Mouse (Mus musculus) midbrain, embryonic 10.5 days (tissue): ENCODE data around the gene Abracl. TPM values are rescaled to one million over a fixed set of nuclear protein-coding genes. Genes with fewer than 3 reads are reported as not detected.

Experiments used
- DNase-seq: peaks from one replicate; pipeline ENCODE4 v3.0.0-alpha.2; 2017; ENCODE audit warnings: low spot score
- H3K27ac ChIP-seq: fragments of 300-500 bp; sonication (generic); replicated peaks from 2 replicates; pipeline ENCODE4 v1.5.1; 2016; ENCODE audit warnings: mild to moderate bottlenecking
- H3K27me3 ChIP-seq: fragments of 300-500 bp; sonication (generic); 2 replicates; pipeline ENCODE4 v1.6.1; 2016; ENCODE audit warnings: low read depth, mild to moderate bottlenecking; ENCODE audit not compliant: poor library complexity, severe bottlenecking
- H3K36me3 ChIP-seq: fragments of 300-500 bp; sonication (generic); 2 replicates; pipeline ENCODE4 v1.6.1; 2016; ENCODE audit warnings: mild to moderate bottlenecking, moderate library complexity
- H3K4me1 ChIP-seq: fragments of 300-500 bp; sonication (generic); 2 replicates; pipeline ENCODE4 v1.6.1; 2016
- H3K4me3 ChIP-seq: fragments of 300-500 bp; sonication (generic); 2 replicates; pipeline ENCODE4 v1.5.1; 2016; ENCODE audit warnings: mild to moderate bottlenecking, moderate library complexity
- H3K9me3 ChIP-seq: fragments of 300-500 bp; sonication (generic); replicated peaks from 2 replicates; pipeline ENCODE4 v1.6.1; 2016; ENCODE audit warnings: mild to moderate bottlenecking
- WGBS: fragments of 180-500 bp; shearing (Covaris S2); methylation state at CpG from one replicate; pipeline ENCODE4 v1.1.7; 2016; 5-methylcytosine and 5-hydroxymethylcytosine counted together
- polyA plus RNA-seq: library from polyadenylated mRNA; unstranded; fragments of >200 nt; fragmentation: Nextera tagmentation; extraction: Ambion mirVana; gene quantifications from 2 replicates; pipeline ENCODE4 v1.2.1, GENCODE M21; 2016

Abracl gene
- polyA plus RNA-seq, 1 experiment from 2014 or later: 161 TPM

DNA sequence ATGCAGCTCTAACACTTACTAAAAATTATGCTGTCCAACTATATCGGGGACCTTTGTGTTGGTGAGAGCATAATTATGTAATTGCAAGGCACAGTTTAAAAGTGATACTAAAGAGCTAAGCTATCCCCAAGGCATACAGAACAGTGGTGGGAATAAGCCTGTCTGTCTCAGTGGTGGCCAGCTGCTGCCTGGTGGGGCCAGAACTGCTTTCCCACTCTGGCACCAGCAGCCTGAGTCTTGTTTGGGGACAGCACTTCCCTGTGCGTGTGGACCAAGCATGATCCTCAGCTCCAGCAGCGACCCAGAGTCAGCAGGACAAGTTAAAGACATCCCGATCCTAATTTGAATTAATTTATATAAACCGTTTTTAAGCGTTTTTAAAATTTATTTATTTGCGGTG is 2.6 kb downstream of the Abracl start:
- 91% methylated on average over 7 of the region's 7 CpGs for WGBS
- Histone ChIP-seq H3K4me1 (peaks cover 20% of the 10 kb centered on the region), H3K4me3 (no peak overlapping the region), H3K36me3 (peaks cover 37% of the 10 kb centered on the region), H3K27me3 (no peaks in the 10 kb centered on the region), H3K27ac (0 out of 2 replicates have a peak overlapping the region, but pooled peaks have one; percentile 55), H3K9me3 (peaks cover 6% of the 10 kb centered on the region; the same call in 1 of the 2 replicates)
- no peak for DNase-seq

GRCm38 (mm10) chr10:18011761-18012160 is 11.3 kb downstream of the Abracl start:
- Histone ChIP-seq H3K36me3 (peaks cover 68% of the 10 kb centered on the region), H3K4me1 (peaks cover 7% of the 10 kb centered on the region), H3K27me3 (no peaks in the 10 kb centered on the region), H3K9me3 (no peaks in the 10 kb centered on the region; the same call in 1 of the 2 replicates), H3K4me3 (no peak overlapping the region), H3K27ac (no peak overlapping the region)
- no peak for DNase-seq
- WGBS: 88% methylated on average over 5 of the region's 5 CpGs

- H3K9me3 ChIP-seq: no peaks in the 10 kb centered on the region
- H3K36me3 ChIP-seq: peaks cover 51% of the 10 kb centered on the region
- no peak overlapping the region for H3K27ac ChIP-seq
- no peak for DNase-seq
- 90% methylated on average over 1 of the region's 1 CpGs for WGBS
- H3K4me1 ChIP-seq: peaks cover 7% of the 10 kb centered on the region
- no peak overlapping the region for H3K4me3 ChIP-seq
- H3K27me3 ChIP-seq: no peaks in the 10 kb centered on the region
Measured at GRCm38 (mm10) chr10:18009744-18010143, 13.3 kb downstream of the Abracl start.

DNA sequence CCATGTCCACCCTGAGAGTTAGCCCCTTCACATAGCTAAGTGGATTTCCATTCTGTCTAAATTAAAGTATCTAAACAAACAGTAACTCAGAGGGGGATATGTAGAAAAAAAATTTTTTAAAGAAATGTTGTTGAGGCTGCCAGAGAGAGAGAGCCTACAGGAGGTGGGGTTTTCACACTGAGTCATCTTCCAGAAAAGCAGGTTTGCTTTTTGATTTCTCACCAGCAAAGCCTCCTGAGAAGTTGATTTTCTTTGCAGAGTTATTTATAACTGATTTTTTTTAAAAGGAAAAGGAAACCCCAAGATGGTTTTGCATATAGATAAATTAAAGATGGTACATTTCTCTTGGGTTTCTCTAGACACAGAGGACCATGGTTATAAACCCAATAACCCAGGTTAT is 15.0 kb downstream of the Abracl start:
- Histone ChIP-seq H3K27me3 (no peaks in the 10 kb centered on the region), H3K9me3 (no peaks in the 10 kb centered on the region)

DNA sequence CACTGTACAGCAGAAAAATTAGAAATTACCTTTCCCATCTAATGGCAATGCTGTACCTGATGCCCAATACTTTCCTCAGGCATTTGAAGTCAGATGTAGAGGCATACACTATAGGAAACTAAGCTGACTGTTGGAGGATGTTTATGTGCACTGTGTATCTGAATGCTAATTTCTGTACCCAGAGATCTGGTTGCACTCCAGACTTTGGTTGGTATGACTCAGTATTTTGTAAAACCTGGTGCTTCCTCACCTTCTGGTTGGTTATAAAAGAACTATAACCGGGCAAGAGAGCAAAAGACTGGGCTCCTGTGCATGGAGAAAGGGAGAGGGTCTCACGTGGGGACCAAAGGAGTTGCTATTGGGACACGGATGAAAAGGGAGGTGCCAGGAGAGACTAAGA is 15.8 kb downstream of the Abracl start:
- DNase-seq: no peak
- no peaks in the 10 kb centered on the region for H3K27me3 ChIP-seq
- no peak overlapping the region for H3K4me3 ChIP-seq
- H3K4me1 ChIP-seq: peaks cover 7% of the 10 kb centered on the region
- no peak overlapping the region for H3K27ac ChIP-seq
- 89% methylated on average over 3 of the region's 3 CpGs for WGBS
- H3K36me3 ChIP-seq: peaks cover 29% of the 10 kb centered on the region
- no peaks in the 10 kb centered on the region for H3K9me3 ChIP-seq

More for the DNA sequence above, 15.0 kb downstream of the Abracl start:
- peaks cover 35% of the 10 kb centered on the region for H3K36me3 ChIP-seq
- peaks cover 7% of the 10 kb centered on the region for H3K4me1 ChIP-seq
- no peak for DNase-seq
- no peak overlapping the region for H3K27ac ChIP-seq
- H3K4me3 ChIP-seq: no peak overlapping the region

DNA sequence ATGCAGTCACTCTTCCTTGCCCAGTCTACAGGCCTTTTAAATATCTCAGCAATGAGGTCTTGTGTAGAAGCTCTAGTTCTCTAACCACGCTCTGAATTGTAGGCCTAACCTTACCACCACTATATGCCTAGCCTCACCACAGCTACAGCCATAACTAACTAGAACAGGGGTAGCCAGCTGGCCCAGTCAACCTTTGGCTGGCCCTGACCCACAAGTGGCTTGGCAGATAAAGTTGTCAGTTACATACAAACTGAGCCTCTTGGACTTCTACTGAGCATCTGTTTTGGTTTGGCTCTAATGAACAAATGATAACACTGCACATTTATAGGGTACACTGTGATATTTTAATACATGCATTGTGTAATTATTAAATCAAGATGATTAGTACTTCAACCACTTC is 16.3 kb downstream of the Abracl start:
- WGBS: 88% methylated on average over 1 of the region's 1 CpGs
- no peak for DNase-seq

GRCm38 (mm10) chr10:18005136-18005955 is 17.7 kb downstream of the Abracl start:
- DNase-seq: no peak
- H3K9me3 ChIP-seq: no peaks in the 10 kb centered on the region
- H3K27ac ChIP-seq: no peak overlapping the region
- H3K36me3 ChIP-seq: peaks cover 17% of the 10 kb centered on the region
- H3K4me3 ChIP-seq: no peak overlapping the region
- H3K4me1 ChIP-seq: peaks cover under 1% of the 10 kb centered on the region
- WGBS: 90% methylated on average over 7 of the region's 7 CpGs
- no peaks in the 10 kb centered on the region for H3K27me3 ChIP-seq

More for the DNA sequence above, 16.3 kb downstream of the Abracl start:
- H3K9me3 ChIP-seq: no peaks in the 10 kb centered on the region
- H3K4me3 ChIP-seq: no peak overlapping the region
- no peaks in the 10 kb centered on the region for H3K27me3 ChIP-seq
- H3K4me1 ChIP-seq: peaks cover 7% of the 10 kb centered on the region
- peaks cover 24% of the 10 kb centered on the region for H3K36me3 ChIP-seq
- H3K27ac ChIP-seq: no peak overlapping the region

DNA sequence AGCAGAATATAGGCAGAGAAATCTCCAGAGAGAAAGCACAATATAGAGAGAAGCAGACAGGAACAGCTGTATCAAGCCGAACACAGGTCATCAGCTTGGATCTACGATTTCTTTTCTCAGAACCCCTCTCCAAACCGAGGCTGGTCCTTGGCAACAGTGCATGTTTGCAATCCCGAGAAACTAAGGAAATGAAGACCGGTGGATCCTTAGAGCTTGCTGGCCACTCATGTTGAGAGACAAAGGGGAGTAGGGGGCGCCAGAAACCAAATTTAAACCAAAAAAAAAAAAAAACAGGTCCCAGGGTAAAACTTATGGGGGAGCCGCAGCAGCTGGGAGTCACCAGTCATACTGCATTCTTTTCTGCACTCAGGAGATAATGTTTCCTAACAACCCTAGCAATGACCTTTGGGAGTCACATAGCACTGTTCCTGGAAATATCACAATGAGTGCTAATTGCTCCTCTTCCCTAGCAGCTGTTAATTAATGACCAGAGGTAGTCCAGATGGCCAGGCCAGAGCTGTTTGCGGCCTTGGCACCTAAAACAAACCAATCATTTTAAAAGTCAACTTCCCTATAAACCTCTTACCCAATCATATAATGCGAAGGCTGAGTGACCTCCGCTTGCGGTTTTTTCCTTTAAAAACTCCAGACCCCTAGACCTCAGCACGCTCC is 19.0 kb downstream of the Abracl start:
- Histone ChIP-seq H3K4me1 (no peaks in the 10 kb centered on the region), H3K27me3 (no peaks in the 10 kb centered on the region), H3K9me3 (no peaks in the 10 kb centered on the region), H3K27ac (no peak overlapping the region), H3K36me3 (peaks cover 5% of the 10 kb centered on the region; the same call in 1 of the 2 replicates), H3K4me3 (no peak overlapping the region)
- DNase-seq: no peak
- 81% methylated on average over 12 of the region's 12 CpGs for WGBS

GRCm38 (mm10) chr10:17990576-17990975 is 32.5 kb downstream of the Abracl start:
- DNase-seq: no peak
- 81% methylated on average over 4 of the region's 4 CpGs for WGBS
- H3K36me3 ChIP-seq: no peaks in the 10 kb centered on the region
- H3K27me3 ChIP-seq: no peaks in the 10 kb centered on the region
- H3K27ac ChIP-seq: no peak overlapping the region
- H3K9me3 ChIP-seq: no peaks in the 10 kb centered on the region
- no peaks in the 10 kb centered on the region for H3K4me1 ChIP-seq
- H3K4me3 ChIP-seq: no peak overlapping the region

DNA sequence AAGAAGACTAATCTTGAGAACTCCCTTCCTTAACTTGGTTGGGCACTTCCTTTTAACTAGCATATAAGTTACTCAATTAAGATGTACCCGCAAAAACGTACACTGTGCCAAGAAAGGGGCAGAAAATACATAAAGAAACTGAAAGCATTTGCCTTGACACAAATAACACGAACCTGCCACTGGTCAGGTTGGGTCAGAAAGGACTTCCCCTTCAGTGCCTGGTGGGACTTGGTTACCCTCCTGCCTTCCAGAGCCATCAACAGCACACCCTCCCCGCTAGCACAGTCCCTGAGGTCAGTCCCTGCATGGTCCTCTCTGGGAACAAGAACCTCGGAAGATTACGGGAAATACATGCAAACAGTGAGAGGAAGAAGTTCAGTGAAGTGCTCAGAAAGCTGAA is 34.0 kb downstream of the Abracl start:
- WGBS: 72% methylated on average over 6 of the region's 6 CpGs
- no peak overlapping the region for H3K4me3 ChIP-seq
- no peak for DNase-seq
- no peaks in the 10 kb centered on the region for H3K9me3 ChIP-seq
- no peak overlapping the region for H3K27ac ChIP-seq
- no peaks in the 10 kb centered on the region for H3K4me1 ChIP-seq
- no peaks in the 10 kb centered on the region for H3K36me3 ChIP-seq
- no peaks in the 10 kb centered on the region for H3K27me3 ChIP-seq

DNA sequence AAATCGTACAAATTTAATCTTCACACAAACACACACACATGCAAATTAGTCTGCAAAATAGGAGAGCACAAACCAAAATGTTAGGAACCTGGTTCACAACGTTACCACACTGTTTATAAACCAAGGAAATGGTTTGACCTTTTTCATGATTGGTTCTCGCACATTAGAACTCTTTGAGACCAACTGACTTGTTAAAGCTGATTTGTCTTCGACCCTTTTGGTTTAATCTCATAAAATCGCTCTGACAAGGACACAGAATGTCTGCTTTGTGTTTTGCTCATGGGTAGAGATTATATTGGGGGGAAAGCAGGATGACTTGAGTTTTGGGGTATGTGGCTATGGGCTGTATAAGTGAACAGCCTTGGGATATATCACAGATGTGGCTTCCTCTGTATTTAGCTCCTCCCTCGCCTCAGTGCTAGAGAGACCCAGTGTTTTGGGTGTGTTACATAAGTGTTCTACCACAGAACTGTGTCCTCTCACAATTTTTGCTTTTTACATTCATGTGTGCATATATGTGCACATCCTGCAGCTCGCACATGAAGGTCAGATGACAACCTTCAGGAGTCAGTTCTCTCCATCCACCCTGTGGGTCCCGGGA is 35.2 kb downstream of the Abracl start:
- Histone ChIP-seq H3K27ac (no peak overlapping the region), H3K9me3 (no peaks in the 10 kb centered on the region), H3K36me3 (no peaks in the 10 kb centered on the region), H3K27me3 (no peaks in the 10 kb centered on the region), H3K4me1 (no peaks in the 10 kb centered on the region), H3K4me3 (no peak overlapping the region)
- WGBS: 85% methylated on average over 8 of the region's 8 CpGs
- no peak for DNase-seq

DNA sequence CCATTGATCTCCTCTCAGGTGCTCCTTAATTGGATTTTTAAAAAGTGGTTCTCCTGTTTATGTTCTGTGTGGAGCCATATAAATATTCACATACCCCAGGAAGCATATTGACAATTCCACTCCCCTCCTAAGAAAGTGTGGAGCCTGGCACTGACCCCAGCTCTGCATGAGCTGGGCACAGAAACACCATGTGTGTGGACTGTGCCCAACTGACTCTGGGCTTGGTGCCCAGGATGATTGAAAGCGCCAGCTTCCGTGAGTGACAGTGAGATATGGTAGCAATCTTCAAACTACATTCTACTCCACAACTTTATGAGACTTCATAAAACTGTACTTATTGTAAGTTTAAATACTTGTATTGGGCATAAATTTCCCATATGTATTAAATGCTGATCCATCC is 39.8 kb downstream of the Abracl start:
- whole genome bisulfite sequencing: 94% methylated on average over 2 of the region's 2 CpGs
- Histone ChIP-seq H3K36me3 (no peaks in the 10 kb centered on the region), H3K27me3 (no peaks in the 10 kb centered on the region), H3K4me1 (no peaks in the 10 kb centered on the region), H3K9me3 (no peaks in the 10 kb centered on the region), H3K27ac (no peak overlapping the region), H3K4me3 (no peak overlapping the region)
- DNase-seq: no peak

DNA sequence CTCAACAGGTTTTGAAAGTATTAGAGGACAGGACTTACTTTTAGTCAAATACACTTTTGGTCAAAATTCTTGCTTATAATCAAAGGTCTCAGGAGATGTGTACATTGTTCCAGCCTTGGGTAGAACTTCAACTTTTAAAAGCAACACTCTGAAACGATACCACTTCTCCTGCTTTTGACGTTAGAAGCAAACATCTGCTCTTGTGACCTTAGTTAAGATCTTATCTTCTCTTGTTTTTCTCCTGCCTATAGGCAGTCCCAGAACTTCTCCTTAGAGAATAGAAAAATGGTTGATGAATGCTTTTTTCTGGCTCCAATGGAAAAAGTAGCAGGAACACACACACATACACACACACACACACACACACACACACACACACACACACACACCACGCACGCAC is 57.0 kb downstream of the Abracl start:
- H3K4me1 ChIP-seq: 0 out of 2 replicates have a peak, but pooled peaks cover 7% of the 10 kb centered on the region
- WGBS: 84% methylated on average over 4 of the region's 4 CpGs
- H3K9me3 ChIP-seq: no peaks in the 10 kb centered on the region
- H3K27me3 ChIP-seq: no peaks in the 10 kb centered on the region
- no peak overlapping the region for H3K4me3 ChIP-seq
- DNase-seq: no peak
- H3K36me3 ChIP-seq: no peaks in the 10 kb centered on the region
- H3K27ac ChIP-seq: no peak overlapping the region
